Mouse (Mus musculus) cerebellum, postnatal 10 days (tissue): ENCODE data around the gene Echdc3.

Experiments used
- DNase-seq, 2 experiments: peaks; one replicate each; pipeline ENCODE4 v3.0.0; 2021; ENCODE audit warnings: mixed read lengths in 2 of 2

The Echdc3 gene

DNA sequence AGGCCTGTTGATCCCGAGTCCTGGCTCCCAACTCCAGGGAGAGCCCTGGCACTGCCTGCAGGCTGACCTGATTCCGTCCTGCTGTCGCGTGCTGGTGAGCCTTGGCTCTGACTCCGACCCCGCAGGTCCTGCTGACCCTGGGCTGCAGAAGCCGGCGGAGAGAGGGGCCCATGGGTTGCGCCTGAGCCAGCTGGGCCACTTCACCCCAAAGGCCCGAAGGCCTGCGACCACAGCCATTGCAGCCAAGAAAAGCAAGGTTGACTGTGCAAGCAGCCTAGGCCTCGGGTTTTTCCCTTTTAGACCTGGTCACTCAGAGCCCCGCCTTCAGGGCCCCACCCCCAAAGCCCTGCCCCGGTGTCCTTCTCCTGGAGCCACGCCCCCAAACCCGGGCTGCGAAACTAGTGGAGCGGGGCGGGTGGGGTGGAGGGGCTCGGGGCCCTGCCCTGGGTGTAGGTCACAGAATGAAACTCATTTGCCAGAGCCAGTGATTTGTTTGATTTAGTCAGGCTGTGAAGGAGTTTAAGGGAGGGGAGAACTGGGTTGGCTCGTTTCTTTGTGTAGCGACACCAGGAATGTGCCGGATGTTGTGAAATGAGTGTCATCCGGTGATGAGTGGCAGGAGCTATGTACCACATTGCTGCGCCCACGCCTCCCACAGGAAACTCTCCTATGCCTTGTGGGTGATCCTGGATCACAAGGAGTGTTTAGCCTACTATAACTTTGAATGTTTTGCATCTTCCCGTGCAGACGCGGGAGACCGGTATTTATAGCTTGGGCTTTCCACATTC lies at the start of gene Echdc3:
TSS of gene Echdc3 (minus strand) at position 310 of the 788 bp plus-strand sequence.
- DNase-seq: peak; percentile 87 to 89

DNA sequence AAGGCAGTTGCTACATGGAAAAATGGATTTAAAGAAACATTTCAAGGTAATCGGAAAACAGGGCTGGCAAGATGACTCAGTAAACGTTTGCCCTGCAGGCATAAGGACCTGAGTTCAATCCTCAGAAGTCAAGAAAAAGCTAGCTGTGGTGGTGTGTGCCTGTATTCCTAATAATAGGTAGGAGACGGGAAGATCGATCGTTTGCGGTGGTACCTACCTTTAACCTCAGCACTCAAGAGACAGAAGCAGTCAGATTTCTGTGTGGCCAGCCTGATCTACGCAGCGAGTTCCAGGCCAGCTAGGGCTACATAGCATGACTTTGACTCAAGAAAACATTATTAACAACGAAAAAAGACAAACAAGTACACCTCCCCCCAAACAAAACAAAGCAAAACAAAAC lies 48.9 kb upstream of the Echdc3 start:
- no peak for DNase-seq

DNA sequence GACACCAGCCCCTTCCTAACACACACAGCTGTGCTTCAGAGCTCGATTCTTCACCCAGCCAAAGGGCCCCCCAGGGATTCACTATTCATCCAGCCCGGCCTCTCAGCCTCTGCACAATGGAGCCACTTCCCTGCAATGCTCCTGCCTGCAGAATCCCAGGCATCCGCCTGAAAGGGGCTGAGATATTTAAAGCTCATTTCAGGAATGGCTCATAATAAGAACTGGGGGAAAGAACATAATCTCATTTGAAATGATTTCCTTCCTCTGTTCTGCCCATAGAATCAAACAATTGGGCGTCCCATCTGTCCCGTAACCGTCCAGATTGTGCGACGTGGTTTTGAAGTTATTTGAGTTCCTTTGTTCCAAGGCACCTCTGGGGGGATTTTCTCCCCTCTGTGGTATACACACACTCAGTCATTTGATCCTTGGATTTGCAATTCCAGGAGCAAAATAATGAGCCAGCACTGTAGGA lies 48.4 kb upstream of the Echdc3 start:
- peak; percentile 28 to 45 for DNase-seq

DNA sequence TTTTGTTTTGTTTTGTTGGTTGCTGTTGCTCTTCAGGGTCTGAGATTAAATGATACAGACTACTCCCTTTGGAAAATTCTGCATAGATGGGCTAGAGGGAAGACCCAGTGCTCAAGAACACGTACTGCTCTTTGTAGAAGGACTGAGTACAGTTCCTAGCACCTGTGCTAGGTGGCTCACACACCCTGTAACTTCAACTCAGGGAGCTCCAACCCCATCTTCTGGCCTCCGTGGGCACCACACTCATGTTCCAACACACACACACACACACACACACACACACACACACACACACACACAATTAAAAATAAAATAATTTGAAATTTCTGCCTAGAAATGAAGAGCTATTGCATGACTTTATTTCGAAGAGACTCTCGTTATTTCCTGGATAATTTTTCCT lies 47.8 kb upstream of the Echdc3 start:
- DNase-seq: no peak

DNA sequence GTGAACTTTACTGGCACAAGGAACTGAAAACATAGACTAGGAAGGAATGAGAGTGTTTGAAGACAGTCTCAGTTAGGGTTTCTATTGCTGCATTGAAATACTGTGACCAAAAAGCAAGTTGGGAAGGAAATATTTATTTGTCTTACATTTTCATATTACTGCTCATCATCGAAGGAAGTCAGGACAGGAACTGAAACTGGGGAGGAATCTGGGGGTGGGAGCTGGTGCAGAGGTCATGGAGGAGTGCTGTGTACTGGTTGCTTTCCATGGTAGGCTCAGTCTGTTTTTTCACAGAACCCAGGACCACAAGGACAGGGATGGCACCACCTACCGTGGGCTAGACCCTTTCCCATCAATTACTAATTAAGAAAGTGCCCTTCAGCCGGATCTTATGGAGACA lies 46.3 kb upstream of the Echdc3 start:
- DNase-seq: no peak

DNA sequence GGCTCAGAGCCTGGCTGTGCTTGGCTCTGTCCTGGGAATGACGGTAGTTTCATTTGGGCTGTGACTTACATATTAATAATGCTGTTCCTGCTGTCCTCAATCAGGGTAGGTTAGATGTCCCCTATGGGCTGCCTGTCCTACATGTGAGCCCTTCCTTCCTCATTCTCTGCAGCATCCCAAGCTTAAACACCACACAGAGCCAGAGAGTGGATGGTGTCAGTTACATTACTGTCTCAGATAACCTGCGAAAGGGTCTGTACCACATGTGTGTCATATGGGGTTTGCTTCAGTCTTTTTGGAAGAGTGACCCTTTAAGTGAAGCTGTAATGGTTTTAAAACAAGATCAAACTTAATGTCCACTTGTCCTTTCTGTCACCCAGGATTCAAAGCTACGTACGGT lies 45.2 kb upstream of the Echdc3 start:
- no peak for DNase-seq

DNA sequence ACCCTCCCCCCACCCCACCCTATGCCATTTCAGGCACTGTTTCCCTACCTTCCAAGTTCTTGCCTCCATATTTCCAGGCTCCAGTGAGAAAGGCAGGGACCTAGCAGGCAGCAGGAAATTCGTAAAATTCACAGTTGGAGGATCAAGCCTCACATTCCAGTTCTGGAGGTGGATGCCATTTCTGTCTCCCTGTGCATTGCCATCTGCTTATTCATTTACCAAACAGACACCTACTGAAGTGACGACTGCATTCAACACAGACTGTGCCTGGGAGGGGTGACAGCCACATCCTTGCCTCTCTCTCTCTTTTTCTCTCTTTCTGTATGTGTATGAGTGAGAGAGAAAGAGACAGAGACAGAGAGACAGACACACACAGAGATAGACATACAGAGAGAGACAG lies 44.3 kb upstream of the Echdc3 start:
- DNase-seq: no peak

DNA sequence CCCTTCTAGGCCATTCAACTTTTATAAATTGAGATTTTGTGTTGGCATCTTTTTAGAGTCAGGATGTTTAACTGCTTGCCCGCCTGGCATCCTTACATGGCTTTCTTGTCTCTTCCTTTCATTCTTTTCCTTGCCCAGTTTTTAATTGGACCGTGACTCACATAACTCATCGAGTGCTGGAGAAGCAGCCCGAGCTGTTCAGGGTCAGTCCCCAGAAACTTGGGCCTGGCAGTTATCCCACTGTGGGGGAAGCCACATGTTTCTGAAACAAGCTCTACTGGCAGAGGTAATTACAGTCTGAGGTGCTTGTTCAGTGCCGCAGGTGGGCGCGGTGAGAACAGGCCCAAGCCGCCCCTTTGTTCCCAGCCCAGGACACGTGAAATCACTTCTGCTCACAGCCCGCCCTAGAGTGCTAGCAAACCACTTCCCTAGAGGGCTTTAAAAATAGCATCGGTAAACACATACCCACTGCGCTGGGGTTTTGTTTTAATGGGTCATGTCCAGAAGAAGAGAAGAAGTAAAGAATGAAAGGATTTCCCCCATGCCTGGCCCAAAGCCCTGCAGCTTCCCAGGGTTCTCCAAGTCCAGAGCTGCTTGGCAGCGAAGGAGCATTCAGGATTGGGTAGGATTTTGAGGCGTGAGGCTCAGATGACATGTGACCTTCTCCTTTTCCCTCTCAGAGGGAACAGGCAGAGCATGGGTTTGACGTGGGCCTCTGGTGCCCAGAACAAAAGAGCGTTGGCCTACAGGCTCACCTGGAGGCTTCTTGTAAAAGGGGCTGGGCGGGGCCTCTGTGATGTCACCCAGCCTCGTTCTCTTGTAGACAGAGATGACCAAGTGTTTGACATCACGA lies 43.4 kb upstream of the Echdc3 start:
- DNase-seq: peak; percentile 74 to 85

DNA sequence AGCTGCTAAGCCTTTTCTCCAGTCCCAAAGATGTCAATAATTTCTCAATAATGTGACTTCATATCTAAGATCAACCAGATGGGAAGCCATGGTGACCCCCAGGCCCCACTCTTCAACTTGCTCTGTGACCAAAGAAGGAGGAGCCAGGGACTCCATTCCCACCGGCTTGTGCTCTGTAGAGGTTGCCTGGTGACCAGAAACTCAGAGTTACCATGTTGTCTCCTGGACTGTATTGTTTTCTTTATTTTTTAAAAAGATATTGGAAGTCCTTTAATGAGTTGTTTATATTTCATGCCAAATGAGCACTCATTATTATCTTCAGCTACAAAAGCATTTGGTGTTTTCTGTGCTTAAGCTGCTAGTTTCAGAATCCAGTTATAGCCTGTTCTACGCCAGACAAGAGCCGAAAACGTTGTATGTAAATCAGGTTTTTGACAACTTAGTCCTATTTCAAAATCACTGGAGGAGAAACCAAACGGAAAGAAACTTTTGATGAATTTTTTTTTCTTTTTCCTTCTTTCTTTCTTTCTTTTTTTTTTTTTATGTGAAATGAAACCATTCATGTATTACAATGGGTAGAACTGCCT lies 42.7 kb upstream of the Echdc3 start:
- no peak for DNase-seq

DNA sequence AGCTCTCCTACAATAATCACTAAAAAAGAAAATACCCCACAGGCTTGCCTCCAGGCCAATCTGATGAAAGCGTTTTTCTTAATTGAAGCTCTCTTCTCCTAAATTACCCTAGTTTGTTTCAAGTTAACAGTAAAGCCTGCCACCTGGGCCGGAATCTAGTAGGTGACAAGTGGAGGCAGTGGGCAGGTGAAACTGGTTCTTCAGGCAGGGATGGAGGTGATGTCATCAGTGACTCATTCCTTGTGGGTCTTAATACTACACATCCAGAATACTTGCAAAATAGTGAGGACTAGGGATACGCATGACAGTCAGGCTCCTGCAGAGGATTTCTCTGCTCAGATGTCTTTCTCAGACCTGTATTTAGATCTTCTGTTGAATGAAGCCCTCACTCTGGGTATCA lies 39.7 kb upstream of the Echdc3 start:
- no peak for DNase-seq

DNA sequence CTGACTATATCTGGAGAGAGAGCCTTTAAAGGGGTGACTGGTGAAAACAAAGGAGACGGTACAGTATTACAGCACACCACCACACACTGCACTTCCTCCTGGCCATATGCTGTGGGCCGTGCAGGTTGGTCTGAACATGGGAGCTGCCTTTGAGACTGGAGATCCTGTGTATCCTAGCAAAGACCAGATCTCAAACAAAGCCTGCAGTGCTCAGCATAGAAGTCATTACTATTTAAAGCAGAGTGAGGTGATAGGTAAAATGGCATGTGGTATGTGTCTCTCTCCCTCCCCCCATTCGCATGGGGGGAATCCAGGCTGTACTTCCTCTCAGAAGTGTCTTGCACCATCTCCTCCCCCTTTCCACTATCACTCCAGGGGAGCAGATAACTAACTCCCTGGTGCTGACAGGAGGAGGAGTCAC lies 38.3 kb upstream of the Echdc3 start:
- no peak for DNase-seq

DNA sequence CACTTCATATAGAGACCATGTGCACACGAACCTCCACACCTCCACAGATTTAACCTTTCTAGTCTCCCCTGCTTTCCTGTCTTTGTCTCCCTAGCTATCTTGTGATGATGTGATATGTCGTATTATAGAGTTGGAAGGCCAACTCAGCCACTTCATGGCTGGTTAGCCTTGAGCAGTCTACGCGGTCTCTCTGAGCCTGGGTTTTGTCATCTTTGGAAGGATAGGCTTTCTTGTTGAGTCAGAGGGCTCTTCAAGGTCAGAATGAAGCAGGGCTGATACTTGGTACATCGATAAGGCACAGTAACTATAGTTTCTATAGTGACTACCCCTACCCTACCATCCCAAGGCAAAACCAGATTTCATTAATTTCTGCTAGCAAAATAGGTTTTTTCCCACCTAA lies 28.6 kb upstream of the Echdc3 start:
- DNase-seq: no peak

DNA sequence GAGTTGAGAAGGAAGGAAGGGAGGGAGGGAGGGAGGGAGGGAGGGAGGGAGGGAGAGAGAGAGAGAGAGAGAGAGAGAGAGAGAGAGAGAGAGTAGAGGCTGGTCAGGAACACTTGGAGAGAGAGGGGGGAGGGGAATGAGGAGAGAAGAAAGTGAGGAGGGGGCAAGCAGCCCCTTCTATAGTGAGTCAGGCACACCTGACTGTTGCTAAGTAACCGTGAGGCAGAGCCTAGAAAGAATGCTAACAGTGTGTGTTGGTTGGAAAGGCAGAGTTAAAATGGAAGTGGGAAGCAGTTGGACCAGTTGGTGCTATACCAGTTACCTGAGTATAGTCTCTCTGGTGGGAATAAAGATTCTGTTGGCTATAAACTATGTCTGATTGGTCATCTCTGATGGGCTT lies 27.2 kb upstream of the Echdc3 start:
- DNase-seq: no peak

DNA sequence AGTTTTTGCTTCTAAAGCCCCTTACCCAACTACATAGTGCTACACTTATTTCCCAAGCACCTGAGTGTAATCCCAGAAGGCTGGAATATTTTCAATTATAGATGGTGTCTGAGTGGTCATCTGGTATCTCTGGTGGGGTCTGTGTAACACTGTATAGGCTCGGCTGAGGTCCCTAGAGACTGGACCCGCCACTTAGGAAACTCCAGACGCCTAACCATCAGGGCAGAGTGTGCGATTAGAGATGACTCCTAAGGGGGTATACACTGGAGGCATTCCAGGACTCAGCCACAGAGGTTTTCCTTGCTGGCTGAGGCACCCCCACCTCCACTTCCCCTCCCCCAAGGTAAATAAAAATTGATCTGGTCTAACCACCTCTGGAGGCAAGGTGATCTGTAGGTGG lies 26.5 kb upstream of the Echdc3 start:
- DNase-seq: no peak

DNA sequence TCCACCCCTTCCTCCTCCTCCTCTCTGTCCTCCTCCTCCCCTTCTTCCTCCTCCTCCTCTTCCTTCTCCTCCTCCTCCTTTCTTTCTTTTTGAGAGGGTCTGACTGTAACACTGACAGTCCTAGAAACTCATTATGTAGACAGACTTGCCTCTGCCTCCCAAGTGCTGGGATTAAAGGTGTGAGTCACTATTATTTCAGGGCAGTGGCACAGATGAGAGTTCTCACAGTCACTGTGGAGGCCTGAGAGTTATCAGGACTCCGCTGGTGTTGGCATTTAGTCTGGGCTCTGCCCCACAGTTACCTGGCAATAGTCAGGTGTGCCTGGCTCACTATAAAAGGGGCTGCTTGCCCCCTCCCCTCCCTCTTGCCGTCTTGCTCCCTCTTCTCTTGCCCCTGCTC lies 25.8 kb upstream of the Echdc3 start:
- DNase-seq: no peak

DNA sequence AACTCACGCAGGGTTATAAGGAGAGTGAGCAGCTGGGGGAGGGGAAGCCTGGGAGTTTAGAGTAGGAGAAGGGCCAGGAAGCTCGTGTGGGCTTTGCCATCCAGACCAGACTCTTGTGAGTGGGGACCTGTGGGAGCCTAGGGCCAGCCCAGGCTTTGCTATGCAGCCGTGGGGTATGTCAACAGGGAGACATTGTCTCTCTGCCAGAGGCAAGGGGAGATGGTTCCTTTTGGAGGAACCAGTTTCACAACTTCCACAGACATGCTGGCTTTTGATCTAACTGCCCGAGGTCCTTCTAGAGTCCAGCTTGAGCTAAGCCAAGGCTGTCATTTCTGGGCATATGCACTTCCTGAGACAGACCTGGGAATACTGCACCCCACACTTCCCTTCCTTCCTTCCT lies 25.4 kb upstream of the Echdc3 start:
- no peak for DNase-seq

DNA sequence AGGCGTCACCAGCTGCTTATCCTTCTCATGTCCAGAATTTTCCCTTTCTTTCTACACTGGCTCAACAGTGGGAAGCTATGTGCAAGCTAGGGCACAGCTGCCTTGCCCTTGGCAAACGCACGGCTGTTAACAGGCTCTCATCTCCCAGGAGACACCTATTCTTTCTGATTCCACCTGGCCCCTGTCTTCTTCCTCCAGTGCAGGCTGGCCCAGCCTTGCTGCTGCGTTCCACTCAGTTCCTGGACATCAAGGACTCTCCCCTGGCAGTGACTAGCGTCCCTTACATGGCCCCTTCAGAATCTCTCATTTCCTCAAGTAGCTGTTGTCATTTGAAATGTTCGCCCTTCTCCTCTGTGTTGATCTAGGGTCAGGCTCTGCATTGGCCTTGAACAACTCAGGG lies 20.5 kb upstream of the Echdc3 start:
- no peak for DNase-seq

DNA sequence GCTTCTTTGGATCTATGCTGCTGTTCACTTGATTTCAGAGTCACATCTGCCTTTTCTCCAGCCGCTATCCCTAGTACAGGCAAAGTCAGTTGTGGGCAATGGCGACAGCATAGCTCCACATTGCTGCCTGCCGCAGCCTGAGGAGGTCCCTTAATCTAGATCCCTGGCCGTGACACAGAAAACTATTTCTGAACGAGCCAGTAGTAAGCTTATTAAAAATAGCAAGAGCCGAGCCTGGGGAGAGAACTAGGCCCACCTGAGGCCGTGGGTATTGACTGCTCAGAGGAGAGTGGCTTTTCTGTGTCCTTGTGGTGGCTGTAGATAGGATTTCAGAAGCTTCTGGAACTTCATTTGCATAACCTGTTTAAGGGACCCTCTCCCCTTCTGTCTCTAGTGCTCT lies 19.9 kb upstream of the Echdc3 start:
- DNase-seq: no peak

DNA sequence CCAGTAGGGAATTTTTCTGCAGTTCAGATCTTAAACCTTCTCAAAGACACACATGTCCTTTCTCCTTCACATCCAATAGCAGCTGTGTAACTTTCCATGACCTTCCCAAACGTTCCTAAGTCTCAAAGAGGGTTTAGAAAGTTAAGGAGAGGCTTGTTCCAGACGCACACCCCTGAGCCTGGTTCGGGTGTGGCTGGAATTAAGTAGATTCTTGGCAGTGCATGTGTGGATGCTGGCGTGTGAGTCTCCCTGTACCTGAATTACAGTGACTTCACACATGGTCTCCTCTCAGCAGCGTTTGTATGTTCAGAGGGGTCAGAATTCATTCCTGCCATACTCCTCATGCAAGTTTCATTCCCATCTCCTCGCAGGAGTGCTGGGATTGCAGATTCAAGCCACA lies 18.0 kb upstream of the Echdc3 start:
- no peak for DNase-seq

DNA sequence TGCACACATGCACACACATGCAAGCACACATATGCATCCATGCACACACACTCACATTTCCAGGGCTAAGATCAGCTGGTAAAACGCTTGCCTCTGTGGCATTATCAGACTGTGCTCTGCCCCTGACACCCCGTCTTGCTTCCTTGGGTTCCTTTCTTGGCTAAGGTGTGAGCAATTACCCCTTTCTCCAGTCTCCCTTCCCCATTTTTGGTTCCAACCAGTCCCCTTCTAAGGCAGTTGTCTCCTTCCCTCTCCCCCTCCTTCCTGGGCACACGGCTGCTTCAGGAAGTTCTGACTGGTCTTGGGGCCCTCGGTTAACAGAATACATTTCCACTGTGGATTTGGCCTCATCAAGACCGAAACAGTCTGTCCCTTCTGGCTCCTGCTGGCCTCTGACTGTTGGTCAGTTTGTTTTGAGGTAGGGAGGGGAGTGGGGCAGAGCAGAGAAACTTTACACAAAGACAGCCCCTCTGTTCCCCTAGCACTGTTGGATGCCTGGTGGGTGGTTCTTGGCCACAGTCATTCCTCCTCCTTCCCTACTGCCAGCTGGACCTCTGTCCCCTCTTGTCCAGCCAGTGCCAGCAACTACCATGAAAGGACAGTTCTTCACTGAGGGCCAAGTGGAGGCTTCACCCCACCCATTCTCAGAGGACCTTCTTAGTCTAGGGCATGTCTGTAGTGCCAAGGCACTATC lies 16.9 kb upstream of the Echdc3 start:
- peak; percentile 49 to 75 for DNase-seq

DNA sequence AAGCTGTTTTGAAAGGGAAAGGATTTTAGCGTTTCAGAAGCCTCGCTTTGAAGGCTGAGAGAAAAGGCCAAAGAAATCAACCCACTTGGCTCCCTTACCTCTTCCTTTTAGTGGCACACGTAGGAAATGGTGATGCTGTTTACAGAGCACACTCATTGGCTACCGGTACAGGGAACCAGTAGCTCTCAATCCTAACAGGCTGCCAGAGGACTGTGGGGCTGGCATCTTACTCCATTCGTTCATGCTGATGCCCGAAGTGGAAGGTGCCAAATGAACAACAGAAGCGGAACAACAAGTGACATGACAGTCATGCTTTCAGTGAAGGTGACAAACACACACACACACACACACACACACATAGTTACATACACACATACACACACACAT lies 14.2 kb upstream of the Echdc3 start:
- peak; percentile 81 to 82 for DNase-seq

DNA sequence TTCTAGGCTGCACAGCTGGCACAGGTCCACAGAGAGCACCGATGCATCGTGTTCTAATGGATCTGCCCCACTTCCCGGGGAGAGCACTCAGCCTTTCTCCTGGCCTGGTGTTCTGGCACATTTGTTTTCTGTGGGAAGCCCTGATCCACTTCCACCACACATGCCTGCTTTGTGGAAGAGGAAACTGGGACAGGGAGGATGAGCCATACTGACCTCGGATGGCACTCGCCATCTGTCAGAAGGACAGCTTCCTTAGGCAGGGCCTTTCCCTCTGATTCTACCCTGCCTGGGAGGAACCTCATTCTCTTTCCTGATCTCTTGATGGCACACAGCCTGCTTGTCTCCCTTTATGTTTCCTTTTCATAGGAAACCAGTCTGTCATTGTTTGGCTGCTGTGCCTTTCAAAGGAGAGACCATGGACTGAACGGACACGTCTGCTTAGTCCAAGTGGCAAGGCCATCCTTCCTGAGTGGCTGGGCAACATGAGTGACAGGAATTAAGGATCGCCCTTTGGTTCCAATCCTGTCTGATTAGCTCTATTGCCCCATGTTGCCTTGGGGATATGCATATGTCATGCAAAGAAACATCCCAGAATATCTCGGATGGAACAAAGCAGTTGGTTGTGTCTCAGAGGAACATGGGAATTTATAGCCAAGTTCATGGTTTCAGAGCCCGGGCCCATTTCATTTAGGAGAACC lies 13.7 kb upstream of the Echdc3 start:
- DNase-seq: peak; percentile 78 to 79
